Mouse (Mus musculus) forebrain, postnatal 0 days (tissue): ENCODE data around the gene Spink4. TPM values are rescaled to one million over a fixed set of nuclear protein-coding genes. Genes with fewer than 3 reads are reported as not detected.

Experiments
- ATAC-seq: fragments of 200-750 bp; cut with Nextera tagmentation; 2 replicates; pipeline ENCODE4 v1.8.0; 2017; ENCODE audit warnings: mild to moderate bottlenecking, moderate library complexity
- DNase-seq: peaks from one replicate; pipeline ENCODE4 v3.0.0-alpha.2; 2015
- H3K27ac ChIP-seq: fragments of 300-500 bp; sonication (generic); 2 replicates; pipeline ENCODE4 v1.5.1; 2014; ENCODE audit warnings: low read depth, mild to moderate bottlenecking, antibody characterized with exemption, low read length, moderate library complexity, mixed read lengths
- H3K27me3 ChIP-seq: fragments of 300-500 bp; sonication (generic); 2 replicates; pipeline ENCODE4 v1.6.1; 2014; ENCODE audit warnings: mild to moderate bottlenecking, low read length, mixed read lengths; ENCODE audit not compliant: insufficient read depth
- H3K36me3 ChIP-seq: fragments of 300-500 bp; sonication (generic); 2 replicates; pipeline ENCODE4 v1.6.1; 2014; ENCODE audit warnings: mild to moderate bottlenecking, moderate library complexity; ENCODE audit not compliant: insufficient read depth
- H3K4me1 ChIP-seq: fragments of 300-500 bp; sonication (generic); 2 replicates; pipeline ENCODE4 v1.6.1; 2014; ENCODE audit warnings: antibody characterized with exemption; ENCODE audit not compliant: insufficient read depth
- H3K4me2 ChIP-seq: fragments of 300-500 bp; sonication (generic); 2 replicates; pipeline ENCODE4 v1.6.1; 2014; ENCODE audit warnings: low read depth, mild to moderate bottlenecking, moderate library complexity
- H3K4me3 ChIP-seq: fragments of 300-500 bp; sonication (generic); 2 replicates; pipeline ENCODE4 v1.5.1; 2014; ENCODE audit warnings: low read depth, low read length, mixed read lengths
- H3K9ac ChIP-seq: fragments of 300-500 bp; sonication (generic); 2 replicates; pipeline ENCODE4 v1.6.1; 2014; ENCODE audit warnings: mild to moderate bottlenecking
- H3K9me3 ChIP-seq: fragments of 300-500 bp; sonication (generic); 2 replicates; pipeline ENCODE4 v1.6.1; 2016; ENCODE audit warnings: low read length
- CTCF ChIP-seq: sonication (generic); IDR thresholded peaks from 2 replicates; pipeline ENCODE4 v1.5.1; 2016; ENCODE audit warnings: antibody characterized with exemption, control low read depth, low read depth
- WGBS: fragments of 180-500 bp; shearing (Covaris S2); extraction: QIAGEN DNeasy Blood & Tissue Kit; methylation state at CpG from one replicate; pipeline ENCODE4 v1.1.7; 2014; 5-methylcytosine and 5-hydroxymethylcytosine counted together
- polyA plus RNA-seq: library from polyadenylated mRNA; unstranded; fragments of >200 nt; fragmentation: Nextera tagmentation; extraction: Ambion mirVana; gene quantifications from 2 replicates; pipeline ENCODE4 v1.2.1, GENCODE M21; 2015
- total RNA-seq: library from RNA; depleted of rRNA; stranded (reverse); fragments of >200 nt; gene quantifications from 2 replicates; pipeline ENCODE4 v1.2.3, GENCODE M21; 2014; rRNA removed

Spink4 gene
- not detected in 2 replicates for total RNA-seq
- not detected in 2 replicates for polyA plus RNA-seq

DNA sequence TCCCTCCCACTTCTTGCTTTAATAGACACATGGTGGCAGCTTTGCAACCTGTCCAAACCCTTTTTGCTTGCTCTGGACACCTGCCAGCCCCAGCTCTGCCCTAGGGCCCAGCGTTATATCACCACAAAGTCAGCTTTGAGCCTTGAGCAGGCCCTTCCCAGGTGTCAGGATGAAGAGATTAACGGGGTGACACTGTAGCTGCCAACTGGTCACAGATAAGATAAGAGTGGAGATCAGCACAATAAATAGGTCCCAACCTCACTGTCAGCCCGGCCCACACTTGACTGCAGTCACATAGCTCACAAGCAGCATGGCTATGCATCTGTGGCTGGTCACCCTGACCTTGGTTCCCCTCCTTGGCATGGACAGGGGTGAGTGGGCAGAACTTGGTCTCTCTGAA lies at the start of gene Spink4:
TSS of gene Spink4 (plus strand) at position 268 of the 400 bp plus-strand sequence.
- 63% methylated on average over 3 of the region's 3 CpGs for WGBS
- H3K27ac ChIP-seq, result no peak within 1 kb of the TSS
- H3K9ac ChIP-seq, result no peak within 1 kb of the TSS
- TF ChIP-seq CTCF, result no peak
- no peak within 1 kb of the TSS for H3K4me3 ChIP-seq
- ATAC-seq, result no peak
- no peak within 1 kb of the TSS for H3K4me2 ChIP-seq
- no peaks in the 10 kb centered on the region for H3K9me3 ChIP-seq
- no peaks in the 10 kb centered on the region for H3K27me3 ChIP-seq
- DNase-seq, result no peak
- H3K36me3 ChIP-seq, result no peaks in the 10 kb centered on the region
- H3K4me1 ChIP-seq, result no peaks in the 10 kb centered on the region

GRCm38 (mm10) chr4:40870206-40870605 lies 49.6 kb upstream of the Spink4 start:
- DNase-seq (no peak), ATAC-seq (no peak)
- H3K36me3 ChIP-seq, result no peaks in the 10 kb centered on the region
- no peak overlapping the region for H3K27ac ChIP-seq
- H3K4me1 ChIP-seq, result no peaks in the 10 kb centered on the region
- no peak overlapping the region for H3K4me2 ChIP-seq
- no peak overlapping the region for H3K4me3 ChIP-seq
- no peak for TF ChIP-seq CTCF
- H3K27me3 ChIP-seq, result no peaks in the 10 kb centered on the region
- 93% methylated on average over 4 of the region's 4 CpGs for WGBS
- H3K9ac ChIP-seq, result no peak overlapping the region
- H3K9me3 ChIP-seq, result no peaks in the 10 kb centered on the region

- DNase-seq (no peak), ATAC-seq (no peak)
- Histone ChIP-seq H3K27me3 (no peaks in the 10 kb centered on the region), H3K9ac (no peak overlapping the region), H3K36me3 (no peaks in the 10 kb centered on the region), H3K4me3 (no peak overlapping the region), H3K9me3 (no peaks in the 10 kb centered on the region), H3K27ac (no peak overlapping the region), H3K4me1 (no peaks in the 10 kb centered on the region), H3K4me2 (no peak overlapping the region)
- no peak for TF ChIP-seq CTCF
- 86% methylated on average over 3 of the region's 3 CpGs for WGBS
Measured at GRCm38 (mm10) chr4:40872129-40872528, 47.7 kb upstream of the Spink4 start.

DNA sequence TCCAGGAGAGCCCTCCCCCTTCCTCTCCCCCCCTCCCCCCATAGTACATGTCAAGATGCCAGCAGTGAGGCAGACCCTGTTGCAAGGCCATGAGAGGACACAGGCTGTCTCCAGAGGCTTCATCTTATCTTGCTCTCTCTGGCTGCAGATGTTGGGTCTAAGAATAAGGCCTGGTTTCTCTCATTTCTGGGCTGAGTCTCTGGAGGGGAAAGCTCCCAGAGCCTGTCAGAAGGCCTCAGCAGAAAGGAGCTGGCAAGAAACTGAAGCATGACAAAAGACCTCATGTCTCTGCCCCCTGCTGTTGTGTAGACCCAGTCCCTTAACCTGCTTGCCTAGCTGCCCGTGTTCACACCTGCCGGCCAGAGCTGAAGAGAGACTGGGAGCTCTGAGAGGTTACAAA lies 46.5 kb upstream of the Spink4 start:
- no peaks in the 10 kb centered on the region for H3K36me3 ChIP-seq
- ATAC-seq (no peak), DNase-seq (no peak)
- TF ChIP-seq CTCF, result no peak
- H3K4me1 ChIP-seq, result no peaks in the 10 kb centered on the region
- no peaks in the 10 kb centered on the region for H3K9me3 ChIP-seq
- H3K27ac ChIP-seq, result no peak overlapping the region
- no peak overlapping the region for H3K4me3 ChIP-seq
- no peak overlapping the region for H3K9ac ChIP-seq
- 72% methylated on average over 2 of the region's 2 CpGs for WGBS
- no peak overlapping the region for H3K4me2 ChIP-seq
- H3K27me3 ChIP-seq, result no peaks in the 10 kb centered on the region

GRCm38 (mm10) chr4:40874151-40874600 lies 45.7 kb upstream of the Spink4 start:
- DNase-seq, result peak; percentile 56
- peak; percentile 50; the same call in 1 of the 2 replicates for ATAC-seq
- WGBS, result 40% methylated on average over 6 of the region's 6 CpGs
- H3K9me3 ChIP-seq, result no peaks in the 10 kb centered on the region
- no peaks in the 10 kb centered on the region for H3K27me3 ChIP-seq
- no peak overlapping the region for H3K4me3 ChIP-seq
- H3K4me1 ChIP-seq, result no peaks in the 10 kb centered on the region
- TF ChIP-seq CTCF, result no peak
- H3K27ac ChIP-seq, result no peak overlapping the region
- H3K4me2 ChIP-seq, result no peak overlapping the region
- no peaks in the 10 kb centered on the region for H3K36me3 ChIP-seq
- no peak overlapping the region for H3K9ac ChIP-seq

- H3K4me2 ChIP-seq, result no peak overlapping the region
- H3K4me1 ChIP-seq, result no peaks in the 10 kb centered on the region
- H3K36me3 ChIP-seq, result no peaks in the 10 kb centered on the region
- ATAC-seq (no peak), DNase-seq (no peak)
- no peak overlapping the region for H3K27ac ChIP-seq
- no peaks in the 10 kb centered on the region for H3K9me3 ChIP-seq
- 74% methylated on average over 5 of the region's 5 CpGs for WGBS
- no peaks in the 10 kb centered on the region for H3K27me3 ChIP-seq
- no peak overlapping the region for H3K4me3 ChIP-seq
- no peak overlapping the region for H3K9ac ChIP-seq
- no peak for TF ChIP-seq CTCF
Measured at GRCm38 (mm10) chr4:40874794-40875552, 44.9 kb upstream of the Spink4 start.

GRCm38 (mm10) chr4:40875842-40876241 lies 44.0 kb upstream of the Spink4 start:
- H3K36me3 ChIP-seq, result no peaks in the 10 kb centered on the region
- H3K9ac ChIP-seq, result no peak overlapping the region
- no peak overlapping the region for H3K4me2 ChIP-seq
- no peak overlapping the region for H3K4me3 ChIP-seq
- no peaks in the 10 kb centered on the region for H3K4me1 ChIP-seq
- no peak for TF ChIP-seq CTCF
- ATAC-seq, result peak; percentile 53
- DNase-seq, result peak; percentile 64
- H3K27me3 ChIP-seq, result no peaks in the 10 kb centered on the region
- no peaks in the 10 kb centered on the region for H3K9me3 ChIP-seq
- no peak overlapping the region for H3K27ac ChIP-seq
- WGBS, result 74% methylated on average over 20 of the region's 20 CpGs
